Mouse (Mus musculus) fibroblast of lung, adult 2 months (primary cell): Measurements from ENCODE around the gene Washc3.

ENCODE experiments used
- DNase-seq: peaks from one replicate; pipeline ENCODE4 v3.0.0-alpha.2; 2011; ENCODE audit warnings: low read depth

Washc3 gene

GRCm38 (mm10) chr10:88255556-88255955 lies 54.7 kb downstream of the Washc3 start:
- DNase-seq, result no peak

DNA sequence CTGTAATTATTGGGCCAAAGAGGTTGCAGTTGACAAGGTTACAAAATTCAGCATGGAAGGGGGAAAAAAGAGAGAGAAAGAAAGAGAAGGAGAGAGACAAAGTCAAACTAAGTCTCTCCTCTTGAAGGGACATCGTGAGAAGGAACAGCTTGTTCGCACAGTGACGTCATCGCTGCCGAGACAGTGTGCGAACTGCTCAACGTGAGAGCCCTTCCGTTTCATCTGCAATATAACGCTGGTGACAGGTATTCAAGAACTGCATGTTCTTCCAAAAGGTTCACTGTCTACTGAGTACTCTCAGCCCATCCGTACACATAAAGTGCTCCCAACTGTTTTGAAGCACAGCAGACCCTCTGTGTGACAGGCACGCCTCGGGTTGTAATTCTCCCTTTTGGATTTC lies 59.4 kb downstream of the Washc3 start:
- DNase-seq, result no peak

- peak; percentile 7 for DNase-seq
These were observed 60.3 kb downstream of the Washc3 start for GRCm38 (mm10) chr10:88261186-88261585.

- no peak for DNase-seq
These were observed 62.5 kb downstream of the Washc3 start for GRCm38 (mm10) chr10:88263383-88263782.

DNA sequence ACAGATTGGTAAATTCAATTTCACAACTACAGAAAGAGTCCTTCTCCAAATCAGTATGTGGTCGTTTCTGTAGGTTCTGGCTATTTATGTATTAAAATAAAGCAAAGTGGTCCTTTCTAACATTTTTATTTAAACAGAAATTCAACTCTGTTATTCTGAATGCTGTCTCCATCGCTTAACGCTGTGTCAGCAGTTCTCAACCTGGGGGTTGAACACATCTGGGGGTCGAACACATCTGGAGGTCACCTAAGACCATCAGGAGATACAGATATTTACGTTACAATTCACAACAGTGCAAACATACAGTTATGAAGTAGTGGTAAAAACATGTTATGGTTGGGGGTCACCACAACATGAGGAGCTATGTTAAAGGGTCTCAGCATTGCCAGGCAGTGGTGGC lies 73.2 kb downstream of the Washc3 start:
- DNase-seq, result no peak

DNA sequence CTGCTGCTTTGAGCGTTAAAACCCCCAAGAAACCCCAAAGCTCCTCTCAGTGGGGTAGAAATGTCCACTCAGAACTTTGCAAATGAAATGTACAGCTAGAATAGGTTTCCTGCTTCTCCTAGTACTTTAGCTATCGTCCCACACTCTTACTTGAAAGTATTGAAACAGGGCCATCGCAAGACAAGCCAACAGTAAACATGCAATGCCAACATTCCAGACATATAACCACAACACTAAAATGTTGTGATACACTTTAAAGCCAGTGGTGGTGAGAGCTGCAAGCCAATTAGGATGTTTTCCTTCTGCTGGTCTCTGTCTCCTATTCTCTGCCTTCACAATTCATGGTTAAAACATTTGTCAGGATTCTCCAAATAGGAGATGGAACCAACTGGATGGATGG lies 80.8 kb downstream of the Washc3 start:
- no peak for DNase-seq

GRCm38 (mm10) chr10:88284343-88284990 lies 83.6 kb downstream of the Washc3 start:
- no peak for DNase-seq

DNA sequence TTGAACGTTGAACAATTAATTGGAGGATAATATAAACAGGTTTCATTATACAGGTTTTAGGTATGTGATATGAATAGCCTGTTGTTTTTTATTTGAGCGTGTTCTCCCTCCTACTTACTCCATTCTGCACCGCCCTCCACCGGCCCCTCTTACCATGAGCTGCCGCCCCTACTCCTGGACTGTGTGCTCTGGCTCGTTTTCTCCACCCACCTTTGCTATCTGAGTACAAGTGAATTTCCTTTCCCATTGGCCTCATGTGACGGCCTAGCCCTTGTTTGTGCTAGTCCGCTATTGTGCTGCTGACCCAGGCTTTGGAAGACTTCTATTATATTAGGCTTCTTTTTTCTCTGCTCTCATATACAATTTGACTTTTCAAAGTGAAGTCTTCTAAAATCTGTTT lies 86.4 kb downstream of the Washc3 start:
- DNase-seq, result no peak

- DNase-seq, result no peak
These were observed 87.2 kb downstream of the Washc3 start for GRCm38 (mm10) chr10:88288061-88288460.

DNA sequence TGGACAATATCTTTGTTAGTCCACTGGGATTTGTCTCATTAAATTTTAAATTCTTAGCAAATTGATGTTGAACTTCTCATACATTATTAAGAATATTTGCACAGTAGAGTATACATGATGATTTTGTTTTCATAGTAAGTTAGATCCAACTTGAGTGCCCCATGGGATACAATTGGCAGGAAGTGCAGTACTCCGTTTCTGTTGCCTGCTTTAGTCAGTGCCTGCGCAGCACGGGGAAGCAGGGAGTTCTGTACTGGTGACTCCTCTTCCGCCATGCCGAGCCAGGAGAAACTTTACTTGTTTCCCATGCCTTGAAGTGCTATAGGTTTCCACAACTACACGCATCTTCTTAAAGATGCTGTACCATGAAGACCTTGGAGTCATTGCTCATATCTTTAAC lies 94.2 kb downstream of the Washc3 start:
- DNase-seq, result no peak
